Mouse (Mus musculus): ENCODE data around the gene Sdk1. TPM values are rescaled to one million over a fixed set of nuclear protein-coding genes. Genes with fewer than 3 reads are reported as not detected.

The Sdk1 gene
- polyA plus RNA-seq, 1 experiment from 2014 or later, result 0.59 TPM

GRCm38 (mm10) chr5:141468821-141469220 is 227.5 kb downstream of the Sdk1 start:
- H3K4me3 ChIP-seq (ENCODE audit: low read length), result no peak overlapping the region
- no peaks in the 10 kb centered on the region for H3K36me3 ChIP-seq (ENCODE audit: control insufficient read depth, insufficient read depth, low read length)
- no peak overlapping the region for H3K9ac ChIP-seq (ENCODE audit: low read length)
- no peak for ATAC-seq (ENCODE audit: low read depth)
- H3K27me3 ChIP-seq (ENCODE audit: control insufficient read depth, insufficient read depth, low read depth, low read length), result no peaks in the 10 kb centered on the region
- WGBS, result 45% methylated on average over 5 of the region's 5 CpGs
- no peak overlapping the region for H3K4me2 ChIP-seq (ENCODE audit: low read depth, low read length)
- H3K9me3 ChIP-seq (ENCODE audit: control insufficient read depth, low read length), result no peaks in the 10 kb centered on the region
- no peaks in the 10 kb centered on the region for H3K4me1 ChIP-seq (replicated peaks; ENCODE audit: control insufficient read depth, insufficient read depth, low read length)
- H3K27ac ChIP-seq (ENCODE audit: low read length), result no peak overlapping the region

- Histone ChIP-seq H3K27ac (ENCODE audit: low read length) (no peak overlapping the region), H3K27me3 (ENCODE audit: control insufficient read depth, insufficient read depth, low read depth, low read length) (no peaks in the 10 kb centered on the region), H3K9me3 (ENCODE audit: control insufficient read depth, low read length) (no peaks in the 10 kb centered on the region), H3K36me3 (ENCODE audit: control insufficient read depth, insufficient read depth, low read length) (no peaks in the 10 kb centered on the region), H3K4me2 (ENCODE audit: low read depth, low read length) (no peak overlapping the region), H3K4me3 (ENCODE audit: low read length) (no peak overlapping the region), H3K4me1 (replicated peaks; ENCODE audit: control insufficient read depth, insufficient read depth, low read length) (no peaks in the 10 kb centered on the region), H3K9ac (ENCODE audit: low read length) (no peak overlapping the region)
- no peak for ATAC-seq (ENCODE audit: low read depth)
- WGBS, result 34% methylated on average over 6 of the region's 6 CpGs
Observed at GRCm38 (mm10) chr5:141505281-141505680, 264.0 kb downstream of the Sdk1 start.

- no peak for ATAC-seq (ENCODE audit: low read depth)
- Histone ChIP-seq H3K9ac (ENCODE audit: low read length) (no peak overlapping the region), H3K27ac (ENCODE audit: low read length) (no peak overlapping the region), H3K27me3 (ENCODE audit: control insufficient read depth, insufficient read depth, low read depth, low read length) (no peaks in the 10 kb centered on the region), H3K4me3 (ENCODE audit: low read length) (no peak overlapping the region), H3K36me3 (ENCODE audit: control insufficient read depth, insufficient read depth, low read length) (no peaks in the 10 kb centered on the region), H3K9me3 (ENCODE audit: control insufficient read depth, low read length) (no peaks in the 10 kb centered on the region), H3K4me1 (replicated peaks; ENCODE audit: control insufficient read depth, insufficient read depth, low read length) (no peaks in the 10 kb centered on the region), H3K4me2 (ENCODE audit: low read depth, low read length) (no peak overlapping the region)
- 77% methylated on average over 3 of the region's 3 CpGs for WGBS
Observed at GRCm38 (mm10) chr5:141506344-141506743, 265.1 kb downstream of the Sdk1 start.

GRCm38 (mm10) chr5:141524801-141525715 is 283.8 kb downstream of the Sdk1 start:
- no peaks in the 10 kb centered on the region for H3K9me3 ChIP-seq (ENCODE audit: control insufficient read depth, low read length)
- H3K27me3 ChIP-seq (ENCODE audit: control insufficient read depth, insufficient read depth, low read depth, low read length), result no peaks in the 10 kb centered on the region
- no peaks in the 10 kb centered on the region for H3K4me1 ChIP-seq (replicated peaks; ENCODE audit: control insufficient read depth, insufficient read depth, low read length)
- WGBS, result 13% methylated on average over 13 of the region's 13 CpGs
- no peak overlapping the region for H3K4me3 ChIP-seq (ENCODE audit: low read length)
- H3K9ac ChIP-seq (ENCODE audit: low read length), result no peak overlapping the region
- no peak overlapping the region for H3K27ac ChIP-seq (ENCODE audit: low read length)
- no peaks in the 10 kb centered on the region for H3K36me3 ChIP-seq (ENCODE audit: control insufficient read depth, insufficient read depth, low read length)
- no peak overlapping the region for H3K4me2 ChIP-seq (ENCODE audit: low read depth, low read length)
- no peak for ATAC-seq (ENCODE audit: low read depth)

- Histone ChIP-seq H3K9me3 (ENCODE audit: control insufficient read depth, low read length) (no peaks in the 10 kb centered on the region), H3K36me3 (ENCODE audit: control insufficient read depth, insufficient read depth, low read length) (no peaks in the 10 kb centered on the region), H3K4me3 (ENCODE audit: low read length) (no peak overlapping the region), H3K4me1 (replicated peaks; ENCODE audit: control insufficient read depth, insufficient read depth, low read length) (no peaks in the 10 kb centered on the region), H3K9ac (ENCODE audit: low read length) (no peak overlapping the region), H3K27ac (ENCODE audit: low read length) (no peak overlapping the region), H3K27me3 (ENCODE audit: control insufficient read depth, insufficient read depth, low read depth, low read length) (no peaks in the 10 kb centered on the region), H3K4me2 (ENCODE audit: low read depth, low read length) (no peak overlapping the region)
- no peak for ATAC-seq (ENCODE audit: low read depth)
- 29% methylated on average over 5 of the region's 5 CpGs for WGBS
Observed at GRCm38 (mm10) chr5:141540193-141540592, 298.9 kb downstream of the Sdk1 start.

- Histone ChIP-seq H3K4me1 (replicated peaks; ENCODE audit: control insufficient read depth, insufficient read depth, low read length) (no peaks in the 10 kb centered on the region), H3K9me3 (ENCODE audit: control insufficient read depth, low read length) (no peaks in the 10 kb centered on the region), H3K36me3 (ENCODE audit: control insufficient read depth, insufficient read depth, low read length) (no peaks in the 10 kb centered on the region), H3K27me3 (ENCODE audit: control insufficient read depth, insufficient read depth, low read depth, low read length) (no peaks in the 10 kb centered on the region), H3K4me2 (ENCODE audit: low read depth, low read length) (no peak overlapping the region), H3K4me3 (ENCODE audit: low read length) (no peak overlapping the region), H3K27ac (ENCODE audit: low read length) (no peak overlapping the region), H3K9ac (ENCODE audit: low read length) (no peak overlapping the region)
- ATAC-seq (ENCODE audit: low read depth), result no peak
- 16% methylated on average over 8 of the region's 8 CpGs for WGBS
Observed at GRCm38 (mm10) chr5:141542890-141543666, 301.8 kb downstream of the Sdk1 start.

GRCm38 (mm10) chr5:141553444-141553843 is 312.2 kb downstream of the Sdk1 start:
- no peaks in the 10 kb centered on the region for H3K27me3 ChIP-seq (ENCODE audit: control insufficient read depth, insufficient read depth, low read depth, low read length)
- no peaks in the 10 kb centered on the region for H3K36me3 ChIP-seq (ENCODE audit: control insufficient read depth, insufficient read depth, low read length)
- H3K9ac ChIP-seq (ENCODE audit: low read length), result no peak overlapping the region
- H3K4me2 ChIP-seq (ENCODE audit: low read depth, low read length), result no peak overlapping the region
- H3K4me1 ChIP-seq (replicated peaks; ENCODE audit: control insufficient read depth, insufficient read depth, low read length), result no peaks in the 10 kb centered on the region
- 59% methylated on average over 9 of the region's 9 CpGs for WGBS
- H3K9me3 ChIP-seq (ENCODE audit: control insufficient read depth, low read length), result no peaks in the 10 kb centered on the region
- no peak overlapping the region for H3K4me3 ChIP-seq (ENCODE audit: low read length)
- no peak overlapping the region for H3K27ac ChIP-seq (ENCODE audit: low read length)
- ATAC-seq (ENCODE audit: low read depth), result no peak

GRCm38 (mm10) chr5:141558731-141559130 is 317.4 kb downstream of the Sdk1 start:
- no peak overlapping the region for H3K4me3 ChIP-seq (ENCODE audit: low read length)
- ATAC-seq (ENCODE audit: low read depth), result no peak
- H3K4me2 ChIP-seq (ENCODE audit: low read depth, low read length), result no peak overlapping the region
- H3K9ac ChIP-seq (ENCODE audit: low read length), result no peak overlapping the region
- WGBS, result 67% methylated on average over 4 of the region's 4 CpGs
- peaks cover 3% of the 10 kb centered on the region; the same call in 1 of the 2 replicates for H3K4me1 ChIP-seq (replicated peaks; ENCODE audit: control insufficient read depth, insufficient read depth, low read length)
- no peaks in the 10 kb centered on the region for H3K27me3 ChIP-seq (ENCODE audit: control insufficient read depth, insufficient read depth, low read depth, low read length)
- H3K36me3 ChIP-seq (ENCODE audit: control insufficient read depth, insufficient read depth, low read length), result no peaks in the 10 kb centered on the region
- no peak overlapping the region for H3K27ac ChIP-seq (ENCODE audit: low read length)
- no peaks in the 10 kb centered on the region for H3K9me3 ChIP-seq (ENCODE audit: control insufficient read depth, low read length)

GRCm38 (mm10) chr5:141560325-141560724 is 319.0 kb downstream of the Sdk1 start:
- ATAC-seq (ENCODE audit: low read depth), result no peak
- WGBS, result 25% methylated on average over 5 of the region's 5 CpGs
- H3K27me3 ChIP-seq (ENCODE audit: control insufficient read depth, insufficient read depth, low read depth, low read length), result no peaks in the 10 kb centered on the region
- peaks cover 3% of the 10 kb centered on the region; the same call in 1 of the 2 replicates for H3K9me3 ChIP-seq (ENCODE audit: control insufficient read depth, low read length)
- H3K36me3 ChIP-seq (ENCODE audit: control insufficient read depth, insufficient read depth, low read length), result no peaks in the 10 kb centered on the region
- no peak overlapping the region for H3K9ac ChIP-seq (ENCODE audit: low read length)
- H3K4me3 ChIP-seq (ENCODE audit: low read length), result no peak overlapping the region
- H3K27ac ChIP-seq (ENCODE audit: low read length), result no peak overlapping the region
- peaks cover 3% of the 10 kb centered on the region; the same call in 1 of the 2 replicates for H3K4me1 ChIP-seq (replicated peaks; ENCODE audit: control insufficient read depth, insufficient read depth, low read length)
- no peak overlapping the region for H3K4me2 ChIP-seq (ENCODE audit: low read depth, low read length)

Data from lung, embryonic 16.5 days (tissue).